Mouse (Mus musculus) ES-Bruce4 (cell line): ENCODE data around the gene Ak4.
"Not testable (repeated sequence)": the region's sequence is repeated elsewhere in the genome, so short reads cannot be mapped to it uniquely, and the experiment has no call there.

Experiments
- CTCF ChIP-seq: IDR thresholded peaks from one replicate; pipeline ENCODE4 v1.8.1; 2011; ENCODE audit warnings: low read depth, low read length
- POLR2A ChIP-seq: IDR thresholded peaks from one replicate; pipeline ENCODE4 v1.8.1; 2011; ENCODE audit warnings: low read length; ENCODE audit not compliant: insufficient read depth

GRCm38 (mm10) chr4:101388656-101389055 lies 30.4 kb upstream of the Ak4 start:
- TF ChIP-seq POLR2A, CTCF: not testable (repeated sequence)
